Mouse (Mus musculus): ENCODE results near the gene Ddx55. TPM values are rescaled to one million over a fixed set of nuclear protein-coding genes. Genes with fewer than 3 reads are reported as not detected.
"Not testable (repeated sequence)": the region's sequence is repeated elsewhere in the genome, so short reads cannot be mapped to it uniquely, and the experiment has no call there.

The Ddx55 gene
- polyA plus RNA-seq, 1 experiment = 33.2 TPM

DNA sequence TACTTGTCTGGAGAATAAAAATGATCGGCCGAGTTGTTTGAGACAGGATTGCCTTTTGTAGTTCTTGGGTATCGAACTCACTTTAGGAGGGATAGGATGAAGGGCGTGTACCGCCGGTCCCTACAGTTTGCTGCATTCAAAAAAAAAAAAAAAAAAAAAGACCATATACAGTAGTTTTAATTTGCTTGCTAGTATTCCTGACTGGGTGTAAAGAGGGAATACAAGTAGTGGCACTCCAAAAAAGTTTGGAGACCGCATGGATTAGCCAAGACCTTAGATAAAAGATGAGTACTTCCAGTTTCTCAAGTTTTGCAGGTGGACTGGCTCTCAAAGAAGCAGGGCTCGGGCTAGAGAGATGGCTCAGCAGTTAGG, 11.1 kb upstream of the Ddx55 start:
- peaks cover 12% of the 10 kb centered on the region for H3K4me1 ChIP-seq (replicated peaks; ENCODE audit: control insufficient read depth, insufficient read depth, low read length)
- H3K36me3 ChIP-seq (ENCODE audit: control insufficient read depth, insufficient read depth, low read length) = peaks cover 32% of the 10 kb centered on the region
- DNase-seq = no peak
- peak overlapping the region; percentile 97 for H3K4me3 ChIP-seq (ENCODE audit: control insufficient read depth, insufficient read depth, low read length)
- WGBS = 11% methylated on average over 8 of the region's 8 CpGs
- peak overlapping the region; percentile 45 for H3K27ac ChIP-seq (ENCODE audit: control insufficient read depth, insufficient read depth, low read length)
- TF ChIP-seq POLR2A (IDR thresholded peaks at IDR 0.05; ENCODE audit: control insufficient read depth, extremely low read depth, insufficient read depth, low read length, poor library complexity) (no peak), CTCF (IDR thresholded peaks at IDR 0.05; ENCODE audit: borderline replicate concordance, control insufficient read depth, extremely low read depth, insufficient read depth, low read length, poor library complexity) (no peak)
- no peaks in the 10 kb centered on the region for H3K27me3 ChIP-seq (ENCODE audit: control insufficient read depth, insufficient read depth, low read length)

GRCm38 (mm10) chr5:124550737-124551136, 1.9 kb upstream of the Ddx55 start:
- whole genome bisulfite sequencing = 93% methylated on average over 4 of the region's 4 CpGs
- not testable (repeated sequence) for H3K27me3 ChIP-seq (ENCODE audit: control insufficient read depth, insufficient read depth, low read length); H3K4me1 ChIP-seq (replicated peaks; ENCODE audit: control insufficient read depth, insufficient read depth, low read length); H3K4me3 ChIP-seq (ENCODE audit: control insufficient read depth, insufficient read depth, low read length); DNase-seq; H3K27ac ChIP-seq (ENCODE audit: control insufficient read depth, insufficient read depth, low read length)
- peaks cover 39% of the 10 kb centered on the region for H3K36me3 ChIP-seq (ENCODE audit: control insufficient read depth, insufficient read depth, low read length)

GRCm38 (mm10) chr5:124551349-124552093, 1.1 kb upstream of the Ddx55 start:
- WGBS = 42% methylated on average over 5 of the region's 5 CpGs
- DNase-seq; H3K4me3 ChIP-seq (ENCODE audit: control insufficient read depth, insufficient read depth, low read length); H3K27me3 ChIP-seq (ENCODE audit: control insufficient read depth, insufficient read depth, low read length); H3K27ac ChIP-seq (ENCODE audit: control insufficient read depth, insufficient read depth, low read length); H3K4me1 ChIP-seq (replicated peaks; ENCODE audit: control insufficient read depth, insufficient read depth, low read length): not testable (repeated sequence)
- peaks cover 37% of the 10 kb centered on the region for H3K36me3 ChIP-seq (ENCODE audit: control insufficient read depth, insufficient read depth, low read length)

DNA sequence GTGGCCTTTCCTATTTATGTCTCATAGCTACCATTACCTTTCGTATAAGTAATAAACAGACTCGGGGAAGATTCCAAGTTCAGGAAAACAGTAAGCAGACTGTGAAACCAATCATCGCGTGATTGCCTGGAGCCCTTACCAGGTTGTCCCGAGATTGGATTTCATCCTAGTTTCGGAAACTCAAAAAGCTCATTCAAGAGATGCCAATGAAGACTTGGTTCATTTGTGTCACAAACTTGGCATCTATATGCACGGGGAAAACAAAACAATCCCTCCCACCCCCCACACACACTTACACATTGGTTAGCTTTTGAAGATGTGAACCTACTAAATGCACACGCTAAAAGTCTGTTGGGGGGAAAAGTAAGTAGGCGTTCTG, 581 bp upstream of the Ddx55 start:
- WGBS = 4% methylated on average over 9 of the region's 9 CpGs
- H3K36me3 ChIP-seq (ENCODE audit: control insufficient read depth, insufficient read depth, low read length) = peaks cover 35% of the 10 kb centered on the region
- DNase-seq = no peak

DNA sequence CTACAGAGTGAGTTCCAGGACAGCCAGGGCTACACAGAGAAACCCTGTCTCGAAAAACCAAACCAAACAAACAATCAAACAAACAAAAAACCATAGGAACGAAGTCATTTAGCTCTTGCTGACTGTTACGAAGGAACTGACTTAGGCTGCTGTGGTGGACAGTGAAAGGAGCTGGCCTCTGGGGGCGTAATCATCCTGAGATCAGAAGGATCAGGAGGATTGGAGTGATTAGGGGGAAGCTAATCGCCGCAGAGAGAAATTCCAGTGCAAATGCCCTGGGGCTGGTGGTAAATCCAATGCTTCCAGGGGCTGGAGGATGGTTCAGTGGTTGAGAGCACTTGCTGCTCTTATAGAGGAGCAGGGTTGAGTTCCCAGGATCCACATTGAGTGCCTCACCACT, 943 bp downstream of the Ddx55 start:
- H3K27ac ChIP-seq (ENCODE audit: control insufficient read depth, insufficient read depth, low read length) = no peak overlapping the region
- TF ChIP-seq CTCF (IDR thresholded peaks at IDR 0.05; ENCODE audit: borderline replicate concordance, control insufficient read depth, extremely low read depth, insufficient read depth, low read length, poor library complexity) (no peak), POLR2A (IDR thresholded peaks at IDR 0.05; ENCODE audit: control insufficient read depth, extremely low read depth, insufficient read depth, low read length, poor library complexity) (no peak)
- H3K4me3 ChIP-seq (ENCODE audit: control insufficient read depth, insufficient read depth, low read length) = no peak overlapping the region
- 83% methylated on average over 6 of the region's 6 CpGs for WGBS
- H3K27me3 ChIP-seq (ENCODE audit: control insufficient read depth, insufficient read depth, low read length) = no peaks in the 10 kb centered on the region
- DNase-seq = no peak
- H3K4me1 ChIP-seq (replicated peaks; ENCODE audit: control insufficient read depth, insufficient read depth, low read length) = peaks cover 7% of the 10 kb centered on the region
- H3K36me3 ChIP-seq (ENCODE audit: control insufficient read depth, insufficient read depth, low read length) = peaks cover 30% of the 10 kb centered on the region

More for the DNA sequence above, 581 bp upstream of the Ddx55 start:
- TF ChIP-seq CTCF (IDR thresholded peaks at IDR 0.05; ENCODE audit: borderline replicate concordance, control insufficient read depth, extremely low read depth, insufficient read depth, low read length, poor library complexity) (no peak), POLR2A (IDR thresholded peaks at IDR 0.05; ENCODE audit: control insufficient read depth, extremely low read depth, insufficient read depth, low read length, poor library complexity) (no peak)
- Histone ChIP-seq H3K27ac (ENCODE audit: control insufficient read depth, insufficient read depth, low read length) (peak overlapping the region; percentile 0; the same call in 1 of the 2 replicates), H3K4me3 (ENCODE audit: control insufficient read depth, insufficient read depth, low read length) (no peak overlapping the region; the same call in 1 of the 2 replicates), H3K4me1 (replicated peaks; ENCODE audit: control insufficient read depth, insufficient read depth, low read length) (peaks cover 7% of the 10 kb centered on the region), H3K27me3 (ENCODE audit: control insufficient read depth, insufficient read depth, low read length) (no peaks in the 10 kb centered on the region)

GRCm38 (mm10) chr5:124555145-124555544, 2.5 kb downstream of the Ddx55 start:
- peak; percentile 26 for DNase-seq
- 74% methylated on average over 1 of the region's 1 CpGs for WGBS
- TF ChIP-seq CTCF (IDR thresholded peaks at IDR 0.05; ENCODE audit: borderline replicate concordance, control insufficient read depth, extremely low read depth, insufficient read depth, low read length, poor library complexity) (no peak), POLR2A (IDR thresholded peaks at IDR 0.05; ENCODE audit: control insufficient read depth, extremely low read depth, insufficient read depth, low read length, poor library complexity) (no peak)
- Histone ChIP-seq H3K27me3 (ENCODE audit: control insufficient read depth, insufficient read depth, low read length) (no peaks in the 10 kb centered on the region), H3K27ac (ENCODE audit: control insufficient read depth, insufficient read depth, low read length) (no peak overlapping the region), H3K4me3 (ENCODE audit: control insufficient read depth, insufficient read depth, low read length) (no peak overlapping the region), H3K36me3 (ENCODE audit: control insufficient read depth, insufficient read depth, low read length) (peaks cover 41% of the 10 kb centered on the region), H3K4me1 (replicated peaks; ENCODE audit: control insufficient read depth, insufficient read depth, low read length) (peaks cover 7% of the 10 kb centered on the region)

DNA sequence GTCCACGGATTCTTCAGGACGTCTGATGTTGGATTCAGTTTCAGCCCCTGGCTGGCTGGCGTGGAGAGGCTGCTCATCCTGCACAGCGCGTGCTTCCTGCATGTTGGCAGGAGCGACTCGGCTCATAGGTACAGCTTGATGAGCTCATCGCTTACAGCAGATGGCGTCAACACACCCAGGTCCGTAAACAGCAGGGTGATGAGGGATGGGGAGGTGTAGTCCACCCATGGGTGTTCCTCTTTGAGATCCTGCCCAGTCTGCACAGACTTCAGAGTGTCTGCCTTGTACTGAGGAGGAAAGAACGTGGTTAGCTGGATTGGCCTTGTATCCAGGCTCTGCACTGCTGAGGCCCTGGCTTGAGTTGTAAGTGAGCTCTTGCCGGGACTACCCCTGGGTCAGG, 18.4 kb downstream of the Ddx55 start:
- DNase-seq = no peak
- Histone ChIP-seq H3K36me3 (ENCODE audit: control insufficient read depth, insufficient read depth, low read length) (peaks cover 76% of the 10 kb centered on the region), H3K4me1 (replicated peaks; ENCODE audit: control insufficient read depth, insufficient read depth, low read length) (no peaks in the 10 kb centered on the region), H3K4me3 (ENCODE audit: control insufficient read depth, insufficient read depth, low read length) (no peak overlapping the region), H3K27ac (ENCODE audit: control insufficient read depth, insufficient read depth, low read length) (no peak overlapping the region), H3K27me3 (ENCODE audit: control insufficient read depth, insufficient read depth, low read length) (no peaks in the 10 kb centered on the region)
- 95% methylated on average over 12 of the region's 12 CpGs for WGBS
- TF ChIP-seq POLR2A (IDR thresholded peaks at IDR 0.05; ENCODE audit: control insufficient read depth, extremely low read depth, insufficient read depth, low read length, poor library complexity) (no peak), CTCF (IDR thresholded peaks at IDR 0.05; ENCODE audit: borderline replicate concordance, control insufficient read depth, extremely low read depth, insufficient read depth, low read length, poor library complexity) (no peak)

All from thymus, adult 2 months (tissue).